Mouse (Mus musculus) cerebellum, postnatal 36 days (tissue): ENCODE measurements around the gene Mypn.

Source experiments
- DNase-seq, 2 experiments: peaks; one replicate each; pipeline ENCODE4 v3.0.0; 2021 to 2022; ENCODE audit warnings: mixed read lengths in 2 of 2

Gene Mypn

DNA sequence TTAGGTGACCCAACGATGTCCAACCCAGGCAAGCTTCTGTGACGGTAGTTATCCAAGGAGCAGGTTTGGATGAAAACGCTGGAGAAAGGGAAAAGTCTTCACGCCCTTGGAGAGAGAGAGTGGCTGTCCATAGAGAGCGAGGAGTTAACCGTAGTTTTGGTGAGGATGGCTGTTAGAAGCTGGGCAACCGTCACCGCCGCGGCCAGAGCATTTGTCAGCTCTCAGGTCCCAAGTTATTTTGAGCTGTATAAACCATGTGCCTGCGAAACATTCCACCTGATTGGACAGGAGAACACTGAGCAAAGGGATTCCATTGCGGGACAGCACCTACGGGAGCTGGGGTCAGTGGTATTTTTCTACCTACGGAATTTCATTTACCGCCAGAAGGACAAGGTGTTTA lies at the start of gene Mypn:
TSS of gene Mypn (minus strand) at position 225 of the 400 bp plus-strand sequence.
- DNase-seq: no peak

DNA sequence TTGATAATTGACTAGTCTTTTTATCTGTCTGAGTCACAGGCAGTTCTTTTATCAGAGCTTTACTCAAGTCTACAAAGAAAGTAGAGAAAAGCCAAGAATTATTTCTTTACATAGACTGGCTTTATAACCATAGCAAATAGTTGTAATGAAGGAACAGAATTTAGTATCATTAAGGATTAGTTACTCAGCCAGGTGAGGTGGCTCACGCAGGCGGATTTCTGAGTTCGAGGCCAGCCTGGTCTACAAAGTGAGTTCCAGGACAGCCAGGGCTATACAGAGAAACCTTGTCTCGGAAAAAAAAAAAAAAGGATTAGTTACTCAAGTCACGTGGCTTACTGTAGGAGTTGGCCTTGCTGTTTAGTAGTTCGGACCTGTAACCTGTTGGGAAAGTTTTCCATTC lies 44.7 kb upstream of the Mypn start:
- no peak for DNase-seq

DNA sequence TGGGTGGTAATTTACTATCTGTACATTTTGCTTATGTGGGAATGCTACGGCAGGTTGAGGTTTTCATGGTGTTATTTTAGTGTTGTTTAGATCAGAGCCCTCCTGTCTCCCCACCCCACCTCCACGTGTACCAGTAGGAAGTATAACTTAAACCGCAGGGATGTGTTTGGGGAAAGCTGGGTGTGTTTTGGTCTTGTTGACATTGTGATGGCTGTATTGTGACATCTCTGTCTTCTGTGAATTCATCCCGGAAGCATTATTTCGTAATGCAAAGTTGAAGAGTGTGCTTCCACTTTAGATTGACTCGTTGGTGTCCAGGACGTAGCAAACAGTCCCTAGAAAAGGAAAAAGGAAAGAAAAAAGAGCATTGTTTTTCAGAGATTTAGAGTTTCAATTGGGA lies 43.7 kb upstream of the Mypn start:
- no peak for DNase-seq

DNA sequence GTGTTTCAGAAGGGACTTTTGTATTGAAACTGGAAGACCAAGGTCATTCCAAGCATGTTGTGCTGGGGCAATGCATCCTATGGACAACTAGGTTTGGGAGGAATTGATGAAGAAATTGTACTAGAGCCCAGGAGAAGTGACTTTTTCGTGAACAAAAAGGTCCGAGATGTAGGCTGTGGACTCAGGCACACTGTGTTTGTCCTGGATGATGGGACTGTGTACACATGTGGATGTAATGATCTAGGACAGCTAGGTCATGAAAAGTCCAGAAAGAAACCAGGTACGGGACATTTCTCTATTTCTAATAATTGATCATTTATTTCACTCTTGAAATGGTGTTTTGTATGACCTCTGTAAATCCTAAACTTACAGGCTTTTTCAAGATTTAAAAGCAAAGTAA lies 42.1 kb upstream of the Mypn start:
- no peak for DNase-seq

DNA sequence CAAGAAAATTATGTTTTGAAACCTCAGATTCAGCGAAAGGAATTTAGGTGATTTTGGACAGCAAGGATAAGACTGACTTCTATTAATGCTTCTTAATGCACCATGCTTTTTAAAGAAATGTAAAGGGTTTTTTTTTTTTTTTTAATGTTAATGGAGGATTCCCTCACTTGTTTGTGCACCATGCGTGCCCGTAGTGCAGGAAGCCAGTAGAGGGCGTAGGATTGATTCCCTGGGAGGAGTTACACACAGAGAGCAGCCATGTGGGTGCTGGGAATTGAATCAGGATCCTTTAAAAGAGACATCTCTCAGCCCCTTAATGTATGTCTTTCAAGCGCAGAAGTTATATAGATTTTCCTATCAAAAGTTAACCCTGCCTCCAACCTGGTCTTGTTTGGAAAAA lies 41.0 kb upstream of the Mypn start:
- DNase-seq: no peak

DNA sequence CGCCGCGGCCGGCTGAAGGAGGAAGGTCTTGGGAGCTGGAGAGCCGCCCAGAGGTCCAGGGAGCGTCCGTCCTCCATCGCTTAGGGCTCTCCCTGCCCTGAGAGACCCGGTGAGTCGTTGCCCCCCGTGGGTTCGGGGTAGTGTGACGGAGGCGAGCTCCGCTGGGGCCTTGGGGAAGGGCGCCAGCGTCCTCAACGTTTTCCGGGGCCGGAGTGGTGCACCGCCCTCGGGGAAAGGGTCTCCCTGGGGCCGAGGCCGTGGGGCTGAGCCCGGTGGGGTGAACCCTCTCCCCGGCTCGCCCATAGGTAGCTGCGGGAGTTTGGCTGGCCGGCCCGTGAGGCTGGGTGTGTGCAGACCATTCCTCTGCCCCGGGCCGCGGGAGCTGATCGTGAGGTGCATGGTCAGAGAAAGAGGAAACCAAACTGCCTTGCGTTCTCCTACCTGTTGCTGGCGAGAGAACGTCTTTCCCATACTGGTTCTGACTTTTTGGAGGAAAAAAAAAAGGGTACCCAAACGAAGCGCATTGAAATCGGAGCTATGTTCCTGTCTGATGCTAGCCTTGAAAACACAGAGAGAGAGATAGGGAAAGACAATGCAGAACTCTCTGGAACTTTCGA lies 40.4 kb upstream of the Mypn start:
- no peak for DNase-seq

DNA sequence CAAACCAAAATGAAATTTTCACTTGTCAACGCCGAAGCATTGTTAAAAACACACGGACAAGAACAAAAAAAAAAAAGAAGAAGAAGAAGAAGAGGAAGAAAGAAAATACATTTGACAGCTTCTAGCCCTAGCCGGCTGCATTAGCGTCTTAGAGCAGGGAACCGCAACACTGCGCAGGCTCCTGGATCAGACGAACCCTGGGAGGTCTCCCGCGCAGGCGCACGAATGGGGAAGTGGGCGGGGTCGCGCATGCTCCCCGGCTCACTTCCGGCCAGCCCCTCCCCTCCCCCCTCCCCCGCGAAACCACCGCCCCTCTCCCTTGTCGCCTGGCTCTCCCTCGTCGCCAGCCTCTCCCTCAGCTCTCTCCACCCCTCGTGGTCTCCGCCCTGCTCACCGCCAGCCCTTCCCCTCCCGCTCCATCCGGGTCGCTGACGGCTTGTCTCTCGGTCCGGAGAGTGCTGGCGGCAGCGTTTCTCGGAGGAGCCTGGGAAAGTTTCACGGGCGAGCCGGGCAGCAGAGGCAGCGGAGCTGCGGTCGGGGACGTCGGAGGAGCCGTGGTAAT lies 39.8 kb upstream of the Mypn start, which contains the start of gene Herc4:
TSS of gene Herc4 (plus strand) at position 318 of the 562 bp plus-strand sequence.
- DNase-seq: peak; percentile 94 to 97

DNA sequence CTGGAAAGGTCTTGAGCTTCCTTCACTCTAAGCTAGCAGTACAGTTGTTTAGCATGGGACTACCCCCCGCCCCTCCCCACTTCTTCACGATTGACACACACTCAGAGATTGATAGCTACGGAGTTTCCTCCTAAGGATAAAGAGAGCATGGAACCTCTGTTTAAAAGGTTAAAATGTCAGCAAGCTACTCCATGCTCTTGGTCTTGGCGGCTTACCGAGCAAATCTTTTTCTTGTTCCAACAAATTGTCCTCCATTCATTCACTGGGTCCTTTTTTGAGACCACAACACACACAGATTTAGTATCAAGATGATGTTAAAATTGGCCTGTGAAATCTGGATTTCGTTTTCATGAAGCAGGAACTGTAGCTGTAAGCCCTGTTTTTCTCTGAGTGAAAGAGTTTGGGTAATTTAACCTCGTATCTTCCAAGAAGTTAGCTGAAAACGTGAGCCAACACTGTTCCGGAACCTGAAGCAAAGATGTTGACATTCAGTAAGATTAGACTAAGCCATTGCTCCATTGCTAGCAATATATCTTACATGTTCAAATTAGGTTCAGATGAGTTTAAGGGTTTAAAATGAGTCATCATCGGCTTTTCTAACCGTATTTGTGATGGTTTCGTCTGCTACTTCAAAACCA lies 39.2 kb upstream of the Mypn start:
- DNase-seq: peak in 1 of 2 experiments; percentile 10

DNA sequence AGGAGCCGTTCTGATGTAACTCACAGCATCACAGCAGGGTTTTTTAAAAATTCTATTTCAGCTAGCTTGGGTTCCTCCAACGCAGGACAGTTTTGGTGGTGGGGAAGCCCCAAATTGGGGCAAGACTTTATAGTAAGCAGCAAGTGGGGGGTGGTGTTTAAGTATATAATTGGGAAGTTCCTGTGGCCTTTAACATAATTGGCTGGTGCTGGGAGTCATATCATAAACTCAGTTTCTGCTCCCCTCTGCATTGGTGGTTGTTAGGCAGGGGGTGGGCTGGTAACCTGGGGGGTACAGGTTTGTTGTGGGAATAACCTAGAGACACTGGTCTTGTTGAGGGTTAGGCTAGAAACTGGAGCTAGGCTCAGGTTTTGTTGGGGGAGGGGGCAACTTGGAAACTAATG lies 37.1 kb upstream of the Mypn start:
- no peak for DNase-seq

DNA sequence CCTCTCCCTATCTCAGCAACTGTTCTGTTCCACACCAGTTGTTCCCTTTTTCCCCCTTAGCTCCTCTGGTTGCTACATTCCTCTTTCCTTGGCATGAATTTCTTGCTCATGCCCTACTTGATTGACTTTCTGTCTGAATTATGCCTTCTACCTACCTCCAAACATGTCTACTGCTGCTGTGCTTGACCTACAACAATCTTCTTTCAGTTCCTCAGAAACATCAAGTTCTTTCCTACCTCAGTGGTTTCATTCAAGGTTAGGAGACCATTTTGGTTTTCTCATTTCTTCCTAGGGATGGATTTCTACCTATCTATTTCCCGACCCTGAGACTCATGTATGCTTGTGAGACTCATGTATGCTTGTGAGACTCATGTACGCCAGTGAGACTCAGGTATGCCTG lies 36.1 kb upstream of the Mypn start:
- no peak for DNase-seq

DNA sequence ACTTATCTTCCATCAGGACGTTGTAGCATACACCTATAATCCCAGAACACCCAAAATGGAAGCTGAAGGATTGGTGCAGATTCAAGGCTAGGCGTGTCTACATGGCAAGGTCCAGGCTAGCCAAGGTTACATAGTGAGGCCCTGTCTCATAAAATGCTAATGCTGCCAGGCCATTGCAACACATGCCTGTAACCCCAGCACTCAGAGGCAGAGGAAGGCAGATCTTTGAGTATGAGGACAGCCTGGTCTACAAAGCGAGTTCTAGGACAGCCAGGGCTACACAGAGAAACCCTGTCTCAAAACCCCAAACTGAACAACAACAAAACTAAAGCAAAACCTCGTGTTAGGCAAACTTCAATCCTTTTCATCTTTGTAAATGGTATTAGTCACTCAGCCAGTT lies 34.3 kb upstream of the Mypn start:
- DNase-seq: no peak

DNA sequence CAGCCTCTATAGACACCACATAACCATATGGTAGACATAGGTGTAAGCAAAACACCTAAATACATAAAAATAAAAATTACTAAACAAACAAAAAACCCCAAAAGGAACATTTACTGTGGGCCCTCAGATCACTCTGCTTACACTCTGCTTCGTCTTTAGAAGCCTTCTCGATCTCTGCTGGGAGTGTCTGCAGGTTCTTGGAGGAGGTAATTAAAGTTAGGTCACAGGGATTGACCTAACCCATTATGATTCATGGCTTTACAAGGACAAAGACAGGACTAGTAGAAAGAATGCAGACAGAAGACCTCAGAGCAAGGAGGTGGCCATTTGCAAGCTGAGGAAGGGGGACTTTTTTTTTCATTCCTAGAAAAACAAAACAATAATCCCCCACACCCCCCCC lies 33.5 kb upstream of the Mypn start:
- DNase-seq: no peak

DNA sequence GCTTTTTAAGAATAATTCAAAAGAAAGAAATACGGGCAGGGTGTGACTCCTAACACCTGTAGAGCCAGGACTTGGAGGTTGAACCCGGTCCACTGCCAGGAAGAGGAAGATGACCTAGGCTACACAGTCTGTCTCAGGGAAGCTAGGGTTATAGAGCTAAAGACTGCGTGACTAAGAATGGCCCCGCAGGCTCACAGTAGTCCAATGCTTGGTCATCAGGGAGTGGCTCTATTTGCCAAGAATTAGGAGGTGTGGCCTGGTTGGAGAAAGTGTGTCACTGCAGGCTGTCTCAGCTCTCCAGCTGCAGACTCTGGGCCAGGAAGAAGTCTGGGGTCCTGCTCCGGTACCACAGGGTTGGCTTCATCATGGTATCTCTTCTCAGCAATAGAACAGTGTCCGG lies 32.9 kb upstream of the Mypn start:
- DNase-seq: no peak

DNA sequence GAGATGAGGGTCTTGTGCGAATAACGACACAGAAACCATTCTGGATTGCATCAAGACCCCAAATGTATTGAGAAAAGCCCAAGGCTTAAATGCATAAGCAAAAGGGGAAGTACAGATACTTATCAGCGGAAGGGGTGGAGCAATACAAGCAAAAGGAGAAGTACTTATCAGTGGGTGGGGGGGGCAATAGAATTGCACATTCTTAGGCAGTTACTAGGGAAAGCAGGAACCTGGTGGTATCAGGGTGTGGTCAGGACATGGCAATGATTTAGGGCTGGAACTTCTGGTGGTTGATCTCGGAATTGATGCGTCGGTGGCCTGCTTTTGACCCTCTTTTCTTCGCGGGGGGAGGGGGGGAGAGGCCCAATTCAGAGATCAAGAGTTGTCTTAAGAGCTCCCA lies 32.1 kb upstream of the Mypn start:
- DNase-seq: no peak

DNA sequence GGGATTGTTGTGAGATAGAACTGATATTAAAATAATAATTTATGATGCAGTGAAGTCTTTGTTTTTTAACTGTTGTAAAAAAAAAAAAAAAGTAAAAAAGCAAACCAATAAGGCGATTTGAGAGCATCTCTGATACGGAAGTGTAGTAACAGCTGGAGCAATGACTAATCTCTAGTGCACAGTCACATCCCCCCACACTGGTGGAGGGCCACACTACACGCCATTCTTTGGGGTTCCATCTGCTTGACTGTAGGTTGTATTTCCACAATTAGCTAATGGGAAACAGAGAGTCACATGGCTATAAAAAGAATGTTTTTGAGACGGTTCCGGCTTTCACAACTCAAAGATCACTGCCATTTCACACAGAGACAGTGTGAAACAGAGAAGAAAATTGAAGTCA lies 30.4 kb upstream of the Mypn start:
- DNase-seq: no peak

DNA sequence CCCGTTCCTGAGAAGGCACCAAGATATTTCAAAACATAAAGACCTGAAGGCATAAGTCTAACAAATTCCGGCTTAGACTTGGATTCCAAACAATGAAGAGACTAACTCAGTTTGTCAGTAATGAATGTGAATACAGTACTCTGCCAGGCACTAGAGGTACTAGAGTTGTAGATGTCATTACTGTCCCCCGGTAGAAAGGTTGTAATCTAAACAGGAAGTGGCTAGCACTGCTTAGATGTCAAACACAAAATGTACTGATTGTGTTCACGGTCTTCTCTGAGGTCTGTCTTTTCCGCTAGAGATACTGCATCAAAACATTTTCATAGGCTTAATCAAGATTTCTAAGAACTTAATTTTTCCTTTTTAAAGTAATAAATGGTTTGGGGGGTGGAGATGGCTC lies 27.9 kb upstream of the Mypn start:
- DNase-seq: no peak

DNA sequence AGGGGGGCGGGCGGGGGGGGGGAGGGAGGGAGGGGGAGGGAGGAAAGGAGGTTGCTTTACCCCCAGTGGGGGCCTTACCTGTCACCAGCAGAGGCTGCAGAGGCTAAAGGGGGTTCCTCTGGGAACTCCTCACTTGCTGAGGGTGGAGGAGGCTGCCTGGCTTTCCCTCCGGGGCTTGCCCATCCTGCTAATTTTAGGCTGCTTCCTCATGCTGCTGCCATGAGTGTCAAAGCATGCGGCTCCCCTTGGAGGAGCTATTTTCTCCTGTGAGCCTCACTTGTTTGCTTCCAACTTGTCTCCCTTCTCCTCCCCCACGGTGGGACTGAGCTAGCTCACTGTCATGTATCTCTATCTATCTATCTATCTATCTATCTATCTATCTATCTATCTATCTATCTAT lies 27.1 kb upstream of the Mypn start:
- no peak for DNase-seq

DNA sequence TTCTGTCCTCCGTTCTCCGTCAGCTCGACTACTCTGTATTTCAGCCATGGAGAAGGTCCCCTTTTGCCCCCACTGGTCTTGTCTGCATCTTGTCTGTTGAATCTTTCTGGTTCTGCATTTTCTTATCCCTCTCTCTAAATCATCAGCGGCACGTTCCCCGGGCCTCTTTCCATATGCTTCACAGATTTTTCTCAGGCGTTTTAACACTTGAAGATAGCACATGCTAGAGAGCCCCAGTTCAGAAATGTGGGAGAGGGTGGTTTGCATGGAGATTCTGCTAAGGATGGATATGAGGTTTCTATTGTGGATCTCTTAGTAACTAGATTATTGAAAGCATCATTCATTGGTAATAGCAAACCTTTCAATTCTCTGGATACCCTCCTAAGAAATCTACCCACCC lies 26.5 kb upstream of the Mypn start:
- DNase-seq: no peak

DNA sequence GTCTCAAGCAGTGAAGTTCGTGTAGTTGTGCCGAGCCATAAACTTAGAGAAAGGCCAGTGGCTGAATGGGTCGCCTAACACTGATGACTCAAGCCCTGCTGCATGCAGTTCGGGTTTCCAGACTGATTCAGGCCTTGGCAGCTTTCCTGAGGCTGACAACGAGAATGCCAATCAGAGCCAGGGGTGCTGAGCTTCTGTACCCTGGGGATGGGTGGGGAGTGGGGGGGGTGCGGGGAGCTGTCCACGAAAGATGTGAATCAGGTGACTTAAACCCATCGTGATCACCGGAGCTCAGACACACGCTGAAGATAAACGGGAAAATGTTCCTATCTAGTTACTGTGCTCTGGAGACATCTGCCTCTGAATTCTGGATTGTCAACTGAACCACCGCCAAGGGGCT lies 20.6 kb upstream of the Mypn start:
- DNase-seq: no peak

DNA sequence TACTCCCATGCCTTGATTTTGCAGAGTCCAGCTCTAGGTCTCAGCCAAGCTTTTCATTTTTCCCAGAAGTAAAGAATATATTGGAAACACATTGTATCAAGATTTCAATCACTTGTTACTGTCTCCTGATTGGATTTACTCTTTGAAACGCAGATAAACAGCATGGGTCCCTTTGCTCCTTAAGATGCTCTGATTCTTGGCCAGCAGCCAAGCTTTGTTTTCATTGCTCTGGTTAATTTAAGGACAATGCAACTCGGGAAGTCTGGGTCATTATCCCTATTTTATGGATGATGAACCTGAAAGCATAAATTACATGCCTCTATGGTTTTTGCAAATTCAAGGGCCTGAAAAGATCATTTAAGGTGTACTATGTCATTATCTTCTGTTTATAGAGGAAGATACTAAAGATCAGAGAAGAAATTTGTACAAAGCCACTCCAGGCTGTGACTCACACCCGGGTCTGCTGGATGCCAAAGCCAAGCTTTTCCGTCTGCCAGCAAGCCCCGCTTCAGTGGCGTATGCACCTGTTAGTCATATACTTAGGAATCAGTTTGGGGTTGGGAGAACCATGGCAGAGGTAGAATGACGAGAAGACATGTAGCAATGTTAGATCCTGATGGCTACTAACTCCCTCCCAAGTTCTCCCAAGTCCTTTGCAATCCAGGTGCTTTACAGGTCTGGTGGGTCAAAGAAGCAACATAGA lies 17.5 kb upstream of the Mypn start:
- DNase-seq: no peak

DNA sequence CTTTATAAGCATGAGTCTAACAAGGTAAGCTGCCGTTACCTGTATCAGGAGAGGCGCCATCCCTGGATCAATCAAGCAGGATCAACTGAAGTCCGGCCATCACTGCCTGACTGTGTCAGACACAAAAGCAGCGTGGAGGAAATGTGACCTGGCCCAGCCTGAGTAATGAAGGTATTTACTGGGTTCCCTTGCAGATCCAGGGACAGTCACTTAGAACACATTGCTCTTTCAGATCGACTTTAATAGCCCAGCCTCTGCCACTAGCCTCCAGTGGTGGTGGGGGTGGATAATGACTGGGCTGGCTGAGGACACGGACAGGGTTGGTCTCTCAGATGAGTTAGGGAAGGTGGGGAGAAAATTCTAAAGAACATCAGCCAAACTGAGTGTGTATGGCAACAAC lies 5.1 kb upstream of the Mypn start:
- DNase-seq: no peak

DNA sequence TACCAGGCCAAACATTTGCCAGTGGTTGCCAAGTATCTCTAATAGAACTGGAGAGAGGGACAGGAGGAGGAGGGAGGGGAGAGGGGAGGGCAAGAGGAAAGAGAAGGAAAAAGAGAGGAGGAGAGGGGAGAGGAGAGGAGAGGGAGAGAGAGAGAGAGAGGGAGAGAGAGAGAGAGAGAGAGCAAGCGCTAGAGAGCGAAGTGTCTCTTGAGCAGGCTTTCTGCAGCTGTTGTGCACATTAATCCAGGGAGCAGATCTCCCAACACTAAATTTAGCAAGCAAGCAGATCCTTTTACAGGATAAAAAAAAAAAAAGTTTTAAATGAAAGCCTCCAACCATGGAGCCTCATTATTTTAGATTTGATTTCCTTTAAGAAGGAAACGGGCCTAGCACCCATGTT lies 750 bp downstream of the Mypn start:
- DNase-seq: no peak

DNA sequence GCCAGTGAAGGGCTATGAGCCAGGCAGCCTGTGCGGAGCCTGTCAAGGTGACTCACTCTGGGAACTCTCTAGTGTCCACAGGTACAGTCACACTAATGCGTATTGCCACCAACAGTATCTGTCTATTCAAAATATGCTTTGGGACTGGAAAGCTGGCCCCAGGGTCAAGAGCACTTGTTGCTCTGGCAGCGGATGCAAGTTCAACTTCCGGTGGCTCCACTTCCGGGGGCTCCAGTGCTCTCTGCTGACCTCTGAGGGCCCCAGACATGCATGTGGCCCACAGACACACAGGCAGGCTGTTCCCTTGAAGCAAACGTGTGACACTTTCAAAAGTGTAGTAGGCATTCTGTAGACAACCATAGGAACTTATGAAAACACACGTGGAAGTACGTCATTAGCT lies 2.2 kb downstream of the Mypn start:
- no peak for DNase-seq

DNA sequence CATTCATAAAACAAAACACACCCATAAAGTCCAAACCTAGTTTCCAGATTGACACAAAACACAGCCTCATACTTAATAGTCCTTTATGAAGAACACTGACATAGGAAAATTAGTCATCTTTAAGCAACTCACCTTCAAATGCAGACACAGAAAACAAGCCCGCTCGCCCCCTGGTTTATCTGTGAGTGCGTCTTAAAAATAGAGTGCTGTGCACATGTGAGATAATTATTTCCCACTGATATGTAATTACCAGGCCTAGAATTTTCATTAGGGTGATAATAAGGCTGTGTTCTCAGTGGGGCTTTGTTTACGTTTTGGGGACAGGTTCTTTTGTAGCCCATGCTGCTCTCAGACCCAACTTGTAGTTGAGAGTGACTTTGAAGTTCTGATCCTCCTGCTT lies 4.7 kb downstream of the Mypn start:
- DNase-seq: no peak
